Mouse (Mus musculus) heart, postnatal 0 days (tissue): ENCODE results near the gene Ap3s2.

ENCODE experiments used
- CTCF ChIP-seq: IDR thresholded peaks from 2 replicates; pipeline ENCODE4 v1.5.1; 2016; ENCODE audit warnings: antibody characterized with exemption, control low read depth, low read depth
- EP300 ChIP-seq: IDR thresholded peaks from 2 replicates; pipeline ENCODE4 v1.6.1; 2016; ENCODE audit warnings: antibody characterized with exemption, low read depth

GRCm38 (mm10) chr7:79968326-79968725 is 47.9 kb upstream of the Ap3s2 start:
- TF ChIP-seq CTCF (no peak), EP300 (no peak)
